Mouse (Mus musculus) kidney, embryonic 15.5 days (tissue): ENCODE results near the gene Tmem242. TPM values are rescaled to one million over a fixed set of nuclear protein-coding genes. Genes with fewer than 3 reads are reported as not detected.

Experiments
- ATAC-seq: fragments of 200-750 bp; cut with Nextera tagmentation; replicated peaks from 2 replicates; pipeline ENCODE4 v1.8.0; 2017; ENCODE audit warnings: moderate TSS enrichment; ENCODE audit not compliant: low FRiP score
- H3K27ac ChIP-seq: fragments of 300-500 bp; sonication (generic); 2 replicates; pipeline ENCODE4 v1.5.1; 2015; ENCODE audit warnings: mild to moderate bottlenecking, inconsistent platforms
- H3K27me3 ChIP-seq: fragments of 300-500 bp; sonication (generic); 2 replicates; pipeline ENCODE4 v1.6.1; 2015; ENCODE audit warnings: inconsistent platforms
- H3K36me3 ChIP-seq: fragments of 300-500 bp; sonication (generic); 2 replicates; pipeline ENCODE4 v1.6.1; 2015; ENCODE audit warnings: inconsistent platforms
- H3K4me1 ChIP-seq: fragments of 300-500 bp; sonication (generic); 2 replicates; pipeline ENCODE4 v1.6.1; 2015; ENCODE audit warnings: inconsistent platforms
- H3K4me2 ChIP-seq: fragments of 300-500 bp; sonication (generic); 2 replicates; pipeline ENCODE4 v1.6.1; 2015; ENCODE audit warnings: moderate library complexity, mild to moderate bottlenecking, inconsistent platforms
- H3K4me3 ChIP-seq: fragments of 300-500 bp; sonication (generic); replicated peaks from 2 replicates; pipeline ENCODE4 v1.5.1; 2015; ENCODE audit warnings: mild to moderate bottlenecking, inconsistent platforms
- H3K9ac ChIP-seq: fragments of 300-500 bp; sonication (generic); 2 replicates; pipeline ENCODE4 v1.6.1; 2015; ENCODE audit warnings: mild to moderate bottlenecking, inconsistent platforms
- H3K9me3 ChIP-seq: fragments of 300-500 bp; sonication (generic); replicated peaks from 2 replicates; pipeline ENCODE4 v1.6.1; 2016; ENCODE audit warnings: inconsistent platforms
- WGBS: fragments of 180-500 bp; shearing (Covaris S2); methylation state at CpG from one replicate; pipeline ENCODE4 v1.1.7; 2015; ENCODE audit warnings: mixed read lengths; 5-methylcytosine and 5-hydroxymethylcytosine counted together
- polyA plus RNA-seq: library from polyadenylated mRNA; unstranded; fragments of >200 nt; fragmentation: Nextera tagmentation; extraction: Ambion mirVana; gene quantifications from 2 replicates; pipeline ENCODE4 v1.2.1, GENCODE M21; 2015

Tmem242 gene
- polyA plus RNA-seq, 1 experiment from 2014 or later, result 140 TPM

- peak overlapping the region; percentile 31 for H3K4me2 ChIP-seq
- H3K36me3 ChIP-seq, result no peaks in the 10 kb centered on the region
- no peak overlapping the region for H3K9ac ChIP-seq
- peak; percentile 76 for ATAC-seq
- H3K27me3 ChIP-seq, result peaks cover 11% of the 10 kb centered on the region
- no peak overlapping the region for H3K4me3 ChIP-seq
- no peaks in the 10 kb centered on the region for H3K9me3 ChIP-seq
- H3K4me1 ChIP-seq, result peaks cover 15% of the 10 kb centered on the region
- WGBS, result 28% methylated on average over 33 of the region's 33 CpGs
- no peak overlapping the region for H3K27ac ChIP-seq
Observed at GRCm38 (mm10) chr17:5397148-5398007, 42.7 kb downstream of the Tmem242 start.

GRCm38 (mm10) chr17:5396213-5396612 is 43.8 kb downstream of the Tmem242 start:
- Histone ChIP-seq H3K27me3 (peaks cover 11% of the 10 kb centered on the region), H3K27ac (no peak overlapping the region), H3K4me1 (peaks cover 8% of the 10 kb centered on the region), H3K4me2 (no peak overlapping the region), H3K4me3 (no peak overlapping the region), H3K36me3 (no peaks in the 10 kb centered on the region), H3K9me3 (no peaks in the 10 kb centered on the region), H3K9ac (no peak overlapping the region)
- 64% methylated on average over 5 of the region's 5 CpGs for WGBS
- ATAC-seq, result no peak

GRCm38 (mm10) chr17:5395454-5396205 is 44.4 kb downstream of the Tmem242 start:
- H3K4me2 ChIP-seq, result no peak overlapping the region

GRCm38 (mm10) chr17:5390682-5391081 is 49.4 kb downstream of the Tmem242 start:
- Histone ChIP-seq H3K36me3 (no peaks in the 10 kb centered on the region), H3K4me1 (no peaks in the 10 kb centered on the region), H3K9ac (no peak overlapping the region), H3K4me3 (no peak overlapping the region), H3K9me3 (no peaks in the 10 kb centered on the region), H3K27ac (no peak overlapping the region), H3K4me2 (no peak overlapping the region), H3K27me3 (no peaks in the 10 kb centered on the region)
- ATAC-seq, result no peak
- 55% methylated on average over 10 of the region's 10 CpGs for WGBS

More at GRCm38 (mm10) chr17:5395454-5396205, 44.4 kb downstream of the Tmem242 start:
- no peak for ATAC-seq
- H3K27me3 ChIP-seq, result peaks cover 11% of the 10 kb centered on the region
- no peak overlapping the region for H3K27ac ChIP-seq
- no peaks in the 10 kb centered on the region for H3K36me3 ChIP-seq
- H3K9ac ChIP-seq, result no peak overlapping the region
- peaks cover 8% of the 10 kb centered on the region for H3K4me1 ChIP-seq
- no peaks in the 10 kb centered on the region for H3K9me3 ChIP-seq
- 82% methylated on average over 16 of the region's 16 CpGs for WGBS
- H3K4me3 ChIP-seq, result no peak overlapping the region

GRCm38 (mm10) chr17:5388351-5388750 is 51.7 kb downstream of the Tmem242 start:
- no peaks in the 10 kb centered on the region for H3K9me3 ChIP-seq
- no peak overlapping the region for H3K9ac ChIP-seq
- H3K36me3 ChIP-seq, result no peaks in the 10 kb centered on the region
- no peak overlapping the region for H3K4me2 ChIP-seq
- no peak for ATAC-seq
- H3K4me3 ChIP-seq, result no peak overlapping the region
- H3K4me1 ChIP-seq, result no peaks in the 10 kb centered on the region
- H3K27me3 ChIP-seq, result no peaks in the 10 kb centered on the region
- no peak overlapping the region for H3K27ac ChIP-seq
- WGBS, result 79% methylated on average over 3 of the region's 3 CpGs

- WGBS, result 75% methylated on average over 12 of the region's 12 CpGs
- H3K27me3 ChIP-seq, result no peaks in the 10 kb centered on the region
- no peak for ATAC-seq
- H3K4me2 ChIP-seq, result no peak overlapping the region
- H3K27ac ChIP-seq, result no peak overlapping the region
- no peak overlapping the region for H3K9ac ChIP-seq
- no peaks in the 10 kb centered on the region for H3K9me3 ChIP-seq
- no peak overlapping the region for H3K4me3 ChIP-seq
- no peaks in the 10 kb centered on the region for H3K4me1 ChIP-seq
- H3K36me3 ChIP-seq, result no peaks in the 10 kb centered on the region
Observed at GRCm38 (mm10) chr17:5386885-5387545, 53.0 kb downstream of the Tmem242 start.

GRCm38 (mm10) chr17:5385694-5386093 is 54.4 kb downstream of the Tmem242 start:
- Histone ChIP-seq H3K4me2 (no peak overlapping the region), H3K9ac (no peak overlapping the region), H3K4me1 (no peaks in the 10 kb centered on the region), H3K36me3 (no peaks in the 10 kb centered on the region), H3K27ac (no peak overlapping the region), H3K4me3 (no peak overlapping the region), H3K27me3 (no peaks in the 10 kb centered on the region), H3K9me3 (no peaks in the 10 kb centered on the region)
- WGBS, result 58% methylated on average over 1 of the region's 1 CpGs
- ATAC-seq, result no peak

GRCm38 (mm10) chr17:5377930-5378310 is 62.1 kb downstream of the Tmem242 start:
- 29% methylated on average over 7 of the region's 7 CpGs for WGBS
- H3K27ac ChIP-seq, result no peak overlapping the region
- 0 out of 2 replicates have a peak, but pooled peaks cover 5% of the 10 kb centered on the region for H3K4me1 ChIP-seq
- H3K4me2 ChIP-seq, result peak overlapping the region; percentile 24; the same call in 1 of the 2 replicates
- H3K9me3 ChIP-seq, result no peaks in the 10 kb centered on the region
- ATAC-seq, result no peak
- H3K27me3 ChIP-seq, result no peaks in the 10 kb centered on the region
- H3K4me3 ChIP-seq, result no peak overlapping the region
- no peaks in the 10 kb centered on the region for H3K36me3 ChIP-seq
- no peak overlapping the region for H3K9ac ChIP-seq

GRCm38 (mm10) chr17:5377151-5377929 is 62.7 kb downstream of the Tmem242 start:
- Histone ChIP-seq H3K4me2 (peak overlapping the region; percentile 24; the same call in 1 of the 2 replicates), H3K9me3 (no peaks in the 10 kb centered on the region), H3K27ac (no peak overlapping the region), H3K36me3 (no peaks in the 10 kb centered on the region), H3K4me1 (0 out of 2 replicates have a peak, but pooled peaks cover 5% of the 10 kb centered on the region), H3K9ac (no peak overlapping the region), H3K4me3 (no peak overlapping the region), H3K27me3 (no peaks in the 10 kb centered on the region)
- 41% methylated on average over 11 of the region's 11 CpGs for WGBS
- no peak for ATAC-seq

GRCm38 (mm10) chr17:5372951-5373350 is 67.1 kb downstream of the Tmem242 start:
- no peak overlapping the region for H3K4me2 ChIP-seq
- WGBS, result 83% methylated on average over 8 of the region's 8 CpGs
- no peaks in the 10 kb centered on the region for H3K36me3 ChIP-seq
- no peak overlapping the region for H3K27ac ChIP-seq
- H3K9ac ChIP-seq, result no peak overlapping the region
- 0 out of 2 replicates have a peak, but pooled peaks cover 5% of the 10 kb centered on the region for H3K4me1 ChIP-seq
- H3K9me3 ChIP-seq, result no peaks in the 10 kb centered on the region
- no peak for ATAC-seq
- no peak overlapping the region for H3K4me3 ChIP-seq
- no peaks in the 10 kb centered on the region for H3K27me3 ChIP-seq

GRCm38 (mm10) chr17:5371521-5371920 is 68.5 kb downstream of the Tmem242 start:
- H3K4me1 ChIP-seq, result no peaks in the 10 kb centered on the region
- WGBS, result 59% methylated on average over 7 of the region's 7 CpGs
- no peak overlapping the region for H3K9ac ChIP-seq
- no peaks in the 10 kb centered on the region for H3K9me3 ChIP-seq
- ATAC-seq, result no peak
- no peaks in the 10 kb centered on the region for H3K36me3 ChIP-seq
- no peak overlapping the region for H3K27ac ChIP-seq
- H3K4me3 ChIP-seq, result no peak overlapping the region
- no peak overlapping the region for H3K4me2 ChIP-seq
- H3K27me3 ChIP-seq, result no peaks in the 10 kb centered on the region
